Mouse (Mus musculus): ENCODE measurements around the gene Kcng1. TPM values are rescaled to one million over a fixed set of nuclear protein-coding genes. Genes with fewer than 3 reads are reported as not detected.

Gene Kcng1
- polyA plus RNA-seq (2012; rRNA removed) = 5.9 and 7.2 TPM in 2 replicates

DNA sequence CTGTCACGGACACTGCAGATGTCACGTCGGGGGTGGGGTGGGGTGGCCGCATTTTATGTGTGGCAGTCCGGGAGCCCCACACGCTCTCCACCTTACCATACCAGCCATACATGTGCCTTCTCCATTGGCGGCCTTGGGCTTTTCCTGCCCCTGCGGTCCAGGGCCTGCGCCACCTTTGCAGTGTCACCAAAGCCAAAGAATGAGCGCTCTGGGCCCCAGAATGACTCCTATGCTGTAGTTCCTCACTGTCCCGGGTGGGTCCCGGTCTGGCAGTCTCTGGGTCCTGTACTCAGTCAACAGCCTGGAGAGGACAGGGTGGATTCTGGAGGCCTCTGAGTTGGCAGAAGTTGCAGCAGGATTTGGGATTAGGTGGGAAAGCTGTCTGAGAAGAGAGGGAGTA lies at the start of gene Kcng1:
TSS of gene Kcng1 (minus strand) at position 155 of the 400 bp plus-strand sequence.
- no peaks in the 10 kb centered on the region; the same call in 1 of the 2 replicates for H3K4me1 ChIP-seq (ENCODE audit: control insufficient read depth, insufficient read depth, low read length)
- H3K27ac ChIP-seq (ENCODE audit: insufficient read depth, low read length) = no peak within 1 kb of the TSS
- peak within 1 kb of the TSS; percentile 63 for H3K4me3 ChIP-seq (ENCODE audit: insufficient read depth, low read length)
- TF ChIP-seq POLR2A (IDR thresholded peaks at IDR 0.05; ENCODE audit: extremely low read depth, insufficient read depth, low read length) (no peak), CTCF (IDR thresholded peaks at IDR 0.05; ENCODE audit: extremely low read depth, insufficient read depth, low read length) (no peak)

DNA sequence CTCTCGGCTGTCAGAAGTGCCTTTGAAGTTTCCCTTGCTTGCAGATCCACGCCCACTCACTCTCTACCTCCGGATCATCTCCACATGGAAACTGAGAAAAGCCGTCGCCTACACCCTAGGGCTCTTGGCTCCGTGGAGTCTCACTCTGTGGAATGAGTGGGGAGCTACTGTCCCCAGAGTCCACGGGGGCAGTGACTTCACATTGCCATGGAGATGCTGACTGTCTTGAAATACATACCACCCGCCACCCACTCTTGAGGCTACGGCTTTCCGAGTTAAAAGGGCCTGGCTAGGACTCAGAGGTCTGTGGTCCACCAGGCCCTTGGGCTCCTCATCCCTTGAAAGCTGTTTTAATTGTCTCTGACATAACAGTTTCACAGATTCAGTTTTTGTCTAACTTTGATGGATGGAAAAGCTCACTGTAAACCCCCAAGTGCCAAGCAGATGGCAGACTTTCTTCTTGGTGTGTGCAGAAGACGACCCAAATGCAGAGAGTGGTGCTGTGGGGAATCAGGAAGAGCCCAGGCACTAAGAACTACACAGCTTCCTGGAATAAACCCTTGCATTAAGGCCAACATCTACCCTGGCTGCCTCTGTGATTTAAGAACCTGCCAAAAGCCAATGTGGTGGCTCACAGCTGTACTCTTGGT lies 49.0 kb upstream of the Kcng1 start:
- TF ChIP-seq CTCF (IDR thresholded peaks at IDR 0.05; ENCODE audit: extremely low read depth, insufficient read depth, low read length) (0 out of 2 replicates have a peak, but pooled peaks have one; percentile 8), POLR2A (IDR thresholded peaks at IDR 0.05; ENCODE audit: extremely low read depth, insufficient read depth, low read length) (no peak)
- Histone ChIP-seq H3K27ac (ENCODE audit: insufficient read depth, low read length) (no peak overlapping the region), H3K4me1 (ENCODE audit: control insufficient read depth, insufficient read depth, low read length) (peaks cover 6% of the 10 kb centered on the region), H3K4me3 (ENCODE audit: insufficient read depth, low read length) (no peak overlapping the region)

DNA sequence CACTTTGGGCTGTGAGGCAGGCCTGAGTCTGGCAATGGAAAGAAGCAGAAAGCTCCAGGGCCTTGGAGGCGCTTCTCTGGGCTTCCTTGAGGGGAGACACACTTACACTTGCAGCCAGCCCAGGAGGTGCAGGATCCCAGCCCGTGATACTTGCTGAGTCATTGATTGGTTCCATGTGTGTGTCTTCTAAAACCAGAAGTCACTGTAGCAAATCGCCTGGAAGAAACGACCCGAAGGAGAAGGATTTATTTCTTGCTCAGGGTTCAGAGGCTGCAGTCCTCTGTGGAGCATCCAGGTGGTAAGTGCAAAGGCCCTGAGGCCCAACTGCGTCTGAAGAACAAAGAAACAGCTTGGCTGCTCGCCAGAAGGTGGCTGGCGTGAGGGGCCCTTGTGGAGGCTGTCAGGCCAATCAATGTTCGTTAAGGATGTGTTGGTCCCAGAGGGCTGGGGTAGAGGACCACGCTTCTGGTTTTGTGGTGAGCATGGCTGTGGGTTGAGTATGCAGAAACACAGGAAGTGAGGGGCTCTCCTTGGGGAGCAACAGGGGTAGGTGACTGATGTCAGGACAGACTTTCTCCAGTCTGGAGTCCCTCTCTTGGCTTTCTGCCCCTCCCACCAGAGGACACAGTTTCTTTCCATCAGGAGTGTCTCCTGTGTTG lies 40.3 kb upstream of the Kcng1 start:
- H3K27ac ChIP-seq (ENCODE audit: insufficient read depth, low read length) = no peak overlapping the region
- no peaks in the 10 kb centered on the region; the same call in 1 of the 2 replicates for H3K4me1 ChIP-seq (ENCODE audit: control insufficient read depth, insufficient read depth, low read length)
- TF ChIP-seq CTCF (IDR thresholded peaks at IDR 0.05; ENCODE audit: extremely low read depth, insufficient read depth, low read length) (no peak), POLR2A (IDR thresholded peaks at IDR 0.05; ENCODE audit: extremely low read depth, insufficient read depth, low read length) (no peak)
- no peak overlapping the region for H3K4me3 ChIP-seq (ENCODE audit: insufficient read depth, low read length)

DNA sequence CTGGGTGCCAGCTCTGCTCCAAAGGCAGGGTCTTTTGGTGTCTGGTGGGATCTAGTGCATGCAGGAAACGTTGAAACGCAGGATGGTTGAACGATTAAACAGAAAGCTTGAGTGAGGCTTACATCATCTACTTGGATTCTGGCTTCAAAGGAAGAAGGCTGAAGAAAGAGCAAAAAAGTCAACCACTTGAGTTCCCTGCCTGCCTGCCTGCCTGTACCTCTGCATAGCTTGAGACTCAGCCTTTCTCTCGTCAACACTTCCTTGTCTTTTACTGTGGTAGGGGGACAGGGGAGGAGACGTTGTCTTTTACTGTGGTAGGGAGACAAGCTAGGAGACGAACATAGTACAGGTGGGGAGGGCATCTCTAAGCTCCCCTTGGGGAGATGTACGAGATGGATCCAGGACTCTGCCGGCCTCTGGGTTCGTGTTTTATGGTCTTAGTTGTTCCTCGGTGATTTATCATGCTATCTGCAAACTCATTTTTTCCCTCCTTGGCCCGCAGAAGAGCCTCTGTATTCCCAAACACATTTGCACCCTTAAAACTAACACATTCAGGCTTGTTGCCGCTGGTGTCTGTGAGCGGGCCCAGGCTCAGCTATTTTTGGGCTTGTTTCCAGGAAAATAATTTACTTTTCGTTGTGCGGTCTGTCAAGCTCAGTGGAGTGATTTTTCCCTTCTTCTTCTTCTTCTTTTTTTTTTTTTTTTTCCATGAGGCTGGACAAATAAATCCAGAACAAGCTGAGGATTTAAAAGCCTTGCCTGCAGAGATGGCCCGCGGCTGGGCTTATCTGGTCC lies 39.0 kb upstream of the Kcng1 start:
- H3K4me3 ChIP-seq (ENCODE audit: insufficient read depth, low read length) = no peak overlapping the region
- no peak for TF ChIP-seq POLR2A (IDR thresholded peaks at IDR 0.05; ENCODE audit: extremely low read depth, insufficient read depth, low read length)
- TF ChIP-seq CTCF (IDR thresholded peaks at IDR 0.05; ENCODE audit: extremely low read depth, insufficient read depth, low read length) = no peak
- H3K27ac ChIP-seq (ENCODE audit: insufficient read depth, low read length) = no peak overlapping the region
- no peaks in the 10 kb centered on the region; the same call in 1 of the 2 replicates for H3K4me1 ChIP-seq (ENCODE audit: control insufficient read depth, insufficient read depth, low read length)

DNA sequence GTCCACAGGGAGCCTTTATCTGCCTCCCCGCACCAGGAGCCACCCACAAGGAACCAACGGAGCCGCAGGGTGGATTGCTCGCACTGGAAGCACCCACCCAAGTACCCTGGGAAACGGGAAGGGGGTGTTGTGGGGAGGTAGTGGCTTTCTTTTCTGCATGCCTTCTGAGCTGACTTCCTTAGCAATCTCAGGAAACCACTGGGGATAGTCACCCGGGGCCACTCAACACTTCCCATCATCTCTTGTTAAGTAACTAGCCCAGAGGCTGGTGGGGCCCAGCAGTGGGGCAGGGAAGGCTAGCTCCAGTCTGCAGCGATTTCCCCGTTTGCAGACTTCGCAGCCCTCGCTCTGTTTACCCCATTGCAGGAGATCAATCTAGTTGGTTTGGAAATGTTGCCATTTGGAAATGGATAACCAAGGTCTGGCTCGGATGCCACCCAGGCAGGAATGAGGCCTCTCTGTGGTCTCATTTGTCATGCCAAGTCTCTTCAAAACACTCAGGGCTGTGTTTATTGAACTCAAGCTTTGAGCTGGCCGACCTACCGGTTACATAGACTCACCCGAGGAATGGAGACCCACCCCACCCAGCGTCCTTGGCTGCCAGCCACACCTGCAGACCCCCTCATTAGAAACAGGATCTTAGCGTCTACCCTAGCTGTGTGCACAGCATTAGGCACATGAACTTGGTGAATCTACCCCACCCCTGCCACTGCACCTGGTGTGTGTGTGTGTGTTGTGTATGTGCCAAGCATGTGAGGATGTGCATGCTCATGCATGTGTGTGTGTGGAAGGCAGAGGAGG lies 33.3 kb upstream of the Kcng1 start:
- TF ChIP-seq CTCF (IDR thresholded peaks at IDR 0.05; ENCODE audit: extremely low read depth, insufficient read depth, low read length) = no peak
- no peak for TF ChIP-seq POLR2A (IDR thresholded peaks at IDR 0.05; ENCODE audit: extremely low read depth, insufficient read depth, low read length)
- H3K4me3 ChIP-seq (ENCODE audit: insufficient read depth, low read length) = no peak overlapping the region
- no peak overlapping the region for H3K27ac ChIP-seq (ENCODE audit: insufficient read depth, low read length)
- H3K4me1 ChIP-seq (ENCODE audit: control insufficient read depth, insufficient read depth, low read length) = no peaks in the 10 kb centered on the region; the same call in 1 of the 2 replicates

DNA sequence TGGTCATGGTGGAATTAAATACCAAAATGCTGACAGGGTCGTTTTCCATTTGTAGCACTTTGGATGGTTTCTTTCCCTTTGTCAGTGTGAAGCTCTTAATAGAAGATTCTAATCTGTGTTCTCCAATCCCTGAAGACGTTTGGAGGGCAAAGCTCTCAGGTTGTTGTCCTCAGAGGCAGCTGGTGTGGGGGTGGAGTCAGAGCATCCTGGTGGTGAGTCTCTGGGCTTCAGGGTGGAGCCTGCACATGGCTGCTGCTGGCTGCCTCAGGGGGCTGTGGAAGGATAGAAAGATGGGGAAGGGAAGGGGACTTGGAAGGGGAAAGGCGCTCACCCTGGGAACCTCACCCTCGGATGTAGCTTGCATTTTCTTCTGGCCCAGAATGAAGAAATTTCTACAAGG lies 31.0 kb upstream of the Kcng1 start:
- Histone ChIP-seq H3K27ac (ENCODE audit: insufficient read depth, low read length) (no peak overlapping the region), H3K4me1 (ENCODE audit: control insufficient read depth, insufficient read depth, low read length) (peaks cover 8% of the 10 kb centered on the region), H3K4me3 (ENCODE audit: insufficient read depth, low read length) (no peak overlapping the region)
- TF ChIP-seq POLR2A (IDR thresholded peaks at IDR 0.05; ENCODE audit: extremely low read depth, insufficient read depth, low read length) = no peak
- TF ChIP-seq CTCF (IDR thresholded peaks at IDR 0.05; ENCODE audit: extremely low read depth, insufficient read depth, low read length) = no peak

DNA sequence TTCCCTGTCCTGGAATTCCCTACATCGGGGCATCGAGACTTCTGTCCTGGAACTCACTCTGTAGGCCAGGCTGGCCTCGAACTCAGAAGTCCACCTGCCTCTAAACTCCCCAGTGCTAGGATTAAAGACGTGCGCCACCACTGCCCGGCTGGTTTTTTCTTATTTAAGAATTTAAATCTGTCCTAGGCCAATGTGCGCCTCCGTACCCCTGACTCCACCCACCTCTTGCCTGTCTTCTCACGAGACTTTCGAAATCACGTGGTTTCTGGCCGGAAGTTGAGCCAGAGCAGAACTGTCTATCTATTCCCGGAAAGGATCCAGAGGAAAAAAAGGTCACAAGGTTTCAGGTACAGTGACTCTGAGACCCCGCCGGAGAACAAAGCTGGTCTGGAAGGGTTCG lies 29.5 kb upstream of the Kcng1 start:
- Histone ChIP-seq H3K27ac (ENCODE audit: insufficient read depth, low read length) (no peak overlapping the region), H3K4me1 (ENCODE audit: control insufficient read depth, insufficient read depth, low read length) (peaks cover 8% of the 10 kb centered on the region), H3K4me3 (ENCODE audit: insufficient read depth, low read length) (no peak overlapping the region)
- TF ChIP-seq CTCF (IDR thresholded peaks at IDR 0.05; ENCODE audit: extremely low read depth, insufficient read depth, low read length) (no peak), POLR2A (IDR thresholded peaks at IDR 0.05; ENCODE audit: extremely low read depth, insufficient read depth, low read length) (no peak)

DNA sequence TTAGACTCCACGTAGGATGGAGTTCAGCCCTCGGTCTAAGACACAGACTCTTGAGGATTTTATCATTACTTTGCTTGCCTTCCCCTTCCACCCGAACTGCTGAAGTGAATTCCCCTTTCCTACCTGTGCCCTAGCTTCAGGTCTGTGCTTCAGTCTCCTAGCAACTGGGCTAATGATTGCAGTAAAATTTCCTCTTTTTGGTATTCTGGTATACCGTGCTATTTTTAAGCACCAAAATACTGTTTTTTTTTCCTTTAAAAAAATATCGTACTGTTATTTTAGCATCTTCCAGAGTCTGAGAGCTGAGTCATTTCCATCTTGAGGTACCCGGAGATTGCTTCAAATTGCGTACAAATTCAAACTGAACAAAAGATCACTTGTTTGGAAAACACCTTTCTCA lies 27.4 kb upstream of the Kcng1 start:
- H3K27ac ChIP-seq (ENCODE audit: insufficient read depth, low read length) = peak overlapping the region; percentile 63; the same call in 1 of the 2 replicates
- H3K4me3 ChIP-seq (ENCODE audit: insufficient read depth, low read length) = no peak overlapping the region
- no peak for TF ChIP-seq CTCF (IDR thresholded peaks at IDR 0.05; ENCODE audit: extremely low read depth, insufficient read depth, low read length)
- no peak for TF ChIP-seq POLR2A (IDR thresholded peaks at IDR 0.05; ENCODE audit: extremely low read depth, insufficient read depth, low read length)
- H3K4me1 ChIP-seq (ENCODE audit: control insufficient read depth, insufficient read depth, low read length) = peaks cover 8% of the 10 kb centered on the region

DNA sequence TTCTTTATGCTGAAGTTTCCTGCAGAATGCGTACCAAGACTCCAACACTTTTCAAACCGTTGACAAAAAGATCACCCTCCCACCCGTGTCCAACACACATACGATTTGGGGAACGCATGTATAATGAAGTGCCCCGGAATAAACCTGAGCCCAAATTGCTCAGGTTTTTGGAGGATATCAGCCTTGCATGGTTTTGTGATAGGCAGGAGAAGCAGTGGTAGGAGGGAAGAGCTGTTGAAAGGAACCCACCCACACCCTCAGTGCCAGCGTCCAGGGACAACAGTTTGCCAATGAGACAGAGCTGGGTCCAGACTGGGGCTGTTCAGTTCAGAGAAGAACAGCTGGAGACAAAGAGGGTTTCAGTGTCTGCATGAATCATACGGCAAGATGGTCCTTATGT lies 18.1 kb upstream of the Kcng1 start:
- Histone ChIP-seq H3K4me3 (ENCODE audit: insufficient read depth, low read length) (no peak overlapping the region), H3K27ac (ENCODE audit: insufficient read depth, low read length) (no peak overlapping the region), H3K4me1 (ENCODE audit: control insufficient read depth, insufficient read depth, low read length) (no peaks in the 10 kb centered on the region; the same call in 1 of the 2 replicates)
- TF ChIP-seq CTCF (IDR thresholded peaks at IDR 0.05; ENCODE audit: extremely low read depth, insufficient read depth, low read length) (no peak), POLR2A (IDR thresholded peaks at IDR 0.05; ENCODE audit: extremely low read depth, insufficient read depth, low read length) (no peak)
